In the genomic region with DNA sequence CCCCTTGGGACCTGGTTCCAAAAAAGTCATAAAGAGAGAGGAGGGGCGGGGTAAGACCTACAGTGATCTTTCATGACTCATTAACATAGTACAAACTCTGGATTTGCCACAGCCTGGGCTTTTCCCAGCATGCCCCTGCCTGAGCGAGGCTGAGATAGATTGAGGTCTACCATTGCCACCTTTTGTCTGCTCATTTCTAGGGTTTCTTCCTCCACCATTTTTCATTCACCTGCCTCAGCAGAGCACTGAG, we compare ENCODE assay signal across 16 mouse cellular contexts. TPM values are rescaled to one million over a fixed set of nuclear protein-coding genes. Genes with fewer than 3 reads are reported as not detected.
"Had no signal": no experiment of that assay in that cellular context is flagged by ENCODE, and none has a peak within 500 bp of the region (broad histone marks: within the 10 kb centered on the region; RNA-seq: fewer than 3 reads in every experiment).

No protein-coding gene starts in this region.

- H3K27me3 ChIP-seq: liver, embryonic 13.5 days; lung, embryonic 15.5 days; neural tube, embryonic 13.5 days; stomach, embryonic 15.5 days had no signal

- ATAC-seq: liver, postnatal 0 days had no signal

- H3K4me3 ChIP-seq: layer of hippocampus, adult 2 months; liver, embryonic 13.5 days; lung, embryonic 15.5 days; megakaryocyte, embryonic 14.5 days; neural tube, embryonic 13.5 days; stomach, embryonic 15.5 days had no signal

- H3K4me1 ChIP-seq: liver, embryonic 13.5 days; lung, embryonic 15.5 days; megakaryocyte, embryonic 14.5 days; stomach, embryonic 15.5 days had no signal

- H3K36me3 ChIP-seq: liver, embryonic 13.5 days; lung, embryonic 15.5 days; neural tube, embryonic 13.5 days; stomach, embryonic 15.5 days had no signal

- H3K27ac ChIP-seq: kidney, postnatal 0 days; layer of hippocampus, adult 2 months; liver, embryonic 13.5 days; lung, embryonic 15.5 days; macrophage; stomach, embryonic 15.5 days had no signal

- DNase-seq: kidney, adult 11 months; kidney, adult 9 months; kidney, postnatal 4 days; liver; liver, embryonic 13.5 days; liver, postnatal 0 days; lung, postnatal 14 days; thymus, adult 2 months had no signal

- H3K9ac ChIP-seq: liver, embryonic 13.5 days; liver, postnatal 0 days; lung, embryonic 15.5 days; neural tube, embryonic 13.5 days; stomach, embryonic 15.5 days had no signal

- H3K9me3 ChIP-seq: liver, embryonic 13.5 days; lung, embryonic 15.5 days; neural tube, embryonic 13.5 days; stomach, embryonic 15.5 days had no signal

- H3K4me2 ChIP-seq: liver, embryonic 13.5 days; lung, embryonic 15.5 days; stomach, embryonic 15.5 days had no signal

RNA-seq across cellular contexts. Expression of gene Vwa3b, which starts 55.7 kb away (rescaled TPM):
- total RNA-seq: monocyte, adult 5-6 weeks had no signal
- polyA plus RNA-seq: liver, embryonic 13.5 days; macrophage had no signal
